Mouse (Mus musculus) liver, postnatal 0 days (tissue): ENCODE results near the gene Gpank1. TPM values are rescaled to one million over a fixed set of nuclear protein-coding genes. Genes with fewer than 3 reads are reported as not detected.

Experiments
- ATAC-seq: fragments of 200-750 bp; cut with Nextera tagmentation; 2 replicates; pipeline ENCODE4 v1.8.0; 2017; ENCODE audit warnings: mild to moderate bottlenecking, moderate library complexity
- DNase-seq: peaks from one replicate; pipeline ENCODE4 v3.0.0-alpha.2; 2016
- H3K27ac ChIP-seq: fragments of 300-500 bp; sonication (generic); 2 replicates; pipeline ENCODE4 v1.5.1; 2014; ENCODE audit warnings: antibody characterized with exemption, moderate library complexity, mild to moderate bottlenecking, low read depth
- H3K27me3 ChIP-seq: fragments of 300-500 bp; sonication (generic); 2 replicates; pipeline ENCODE4 v1.6.1; 2014; ENCODE audit warnings: low read length, control low read depth, mixed read lengths; ENCODE audit not compliant: insufficient read depth
- H3K36me3 ChIP-seq: fragments of 300-500 bp; sonication (generic); replicated peaks from 2 replicates; pipeline ENCODE4 v1.6.1; 2014; ENCODE audit warnings: mild to moderate bottlenecking, control low read depth, low read length, moderate library complexity, mixed read lengths; ENCODE audit not compliant: insufficient read depth
- H3K4me1 ChIP-seq: fragments of 300-500 bp; sonication (generic); 2 replicates; pipeline ENCODE4 v1.6.1; 2014; ENCODE audit warnings: antibody characterized with exemption, mild to moderate bottlenecking, control low read depth; ENCODE audit not compliant: insufficient read depth
- H3K4me2 ChIP-seq: fragments of 300-500 bp; sonication (generic); 2 replicates; pipeline ENCODE4 v1.6.1; 2014; ENCODE audit warnings: low read depth, mild to moderate bottlenecking, low read length, moderate library complexity, mixed read lengths
- H3K4me3 ChIP-seq: fragments of 300-500 bp; sonication (generic); 2 replicates; pipeline ENCODE4 v1.5.1; 2014; ENCODE audit warnings: low read depth, low read length
- H3K9ac ChIP-seq: fragments of 300-500 bp; sonication (generic); replicated peaks from 2 replicates; pipeline ENCODE4 v1.6.1; 2014; ENCODE audit warnings: mild to moderate bottlenecking, moderate library complexity
- H3K9me3 ChIP-seq: fragments of 300-500 bp; sonication (generic); 2 replicates; pipeline ENCODE4 v1.6.1; 2016; ENCODE audit warnings: mild to moderate bottlenecking, control low read depth, low read length, mixed read lengths
- CTCF ChIP-seq: sonication (generic); IDR thresholded peaks from 2 replicates; pipeline ENCODE4 v1.5.1; 2016; ENCODE audit warnings: antibody characterized with exemption, low read depth
- EP300 ChIP-seq: IDR thresholded peaks from 2 replicates; pipeline ENCODE4 v1.6.1; 2016; ENCODE audit warnings: antibody characterized with exemption, low read depth, mild to moderate bottlenecking
- WGBS: fragments of 180-500 bp; shearing (Covaris S2); extraction: QIAGEN DNeasy Blood & Tissue Kit; methylation state at CpG from one replicate; pipeline ENCODE4 v1.1.7; 2014; ENCODE audit not compliant: insufficient replicate concordance; 5-methylcytosine and 5-hydroxymethylcytosine counted together
- polyA plus RNA-seq: library from polyadenylated mRNA; unstranded; fragments of >200 nt; fragmentation: Nextera tagmentation; extraction: Ambion mirVana; gene quantifications from 2 replicates; pipeline ENCODE4 v1.2.1, GENCODE M21; 2015

Gpank1 gene
- polyA plus RNA-seq, 1 experiment from 2014 or later, result 9.6 TPM

DNA sequence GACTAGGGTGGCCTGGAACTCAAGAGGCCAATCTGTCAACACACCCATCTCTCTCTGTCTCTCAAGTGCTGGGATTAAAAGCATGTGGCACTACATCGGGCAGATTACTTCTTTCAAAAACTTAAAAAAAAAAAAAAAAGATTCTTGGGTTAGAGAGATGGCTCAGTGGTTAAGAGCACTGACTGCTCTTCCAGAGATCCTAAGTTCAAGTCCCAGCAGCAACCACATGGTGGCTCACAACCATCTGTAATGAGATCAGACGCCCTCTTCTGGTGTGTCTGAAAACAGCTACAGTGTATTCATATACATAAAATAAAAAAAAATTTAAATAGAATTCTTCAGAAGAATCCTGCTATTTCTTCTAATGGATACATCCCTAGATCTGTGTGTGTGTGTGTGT lies 33.1 kb upstream of the Gpank1 start:
- H3K27ac ChIP-seq, result no peak overlapping the region
- TF ChIP-seq EP300 (no peak), CTCF (peak; percentile 41; the same call in 1 of the 2 replicates)
- H3K36me3 ChIP-seq, result peaks cover 20% of the 10 kb centered on the region
- DNase-seq (no peak), ATAC-seq (no peak)
- H3K4me2 ChIP-seq, result no peak overlapping the region
- no peaks in the 10 kb centered on the region for H3K27me3 ChIP-seq
- 47% methylated on average over 2 of the region's 2 CpGs for WGBS
- no peak overlapping the region for H3K9ac ChIP-seq
- H3K4me3 ChIP-seq, result no peak overlapping the region
- no peaks in the 10 kb centered on the region for H3K9me3 ChIP-seq
- peaks cover 13% of the 10 kb centered on the region for H3K4me1 ChIP-seq

DNA sequence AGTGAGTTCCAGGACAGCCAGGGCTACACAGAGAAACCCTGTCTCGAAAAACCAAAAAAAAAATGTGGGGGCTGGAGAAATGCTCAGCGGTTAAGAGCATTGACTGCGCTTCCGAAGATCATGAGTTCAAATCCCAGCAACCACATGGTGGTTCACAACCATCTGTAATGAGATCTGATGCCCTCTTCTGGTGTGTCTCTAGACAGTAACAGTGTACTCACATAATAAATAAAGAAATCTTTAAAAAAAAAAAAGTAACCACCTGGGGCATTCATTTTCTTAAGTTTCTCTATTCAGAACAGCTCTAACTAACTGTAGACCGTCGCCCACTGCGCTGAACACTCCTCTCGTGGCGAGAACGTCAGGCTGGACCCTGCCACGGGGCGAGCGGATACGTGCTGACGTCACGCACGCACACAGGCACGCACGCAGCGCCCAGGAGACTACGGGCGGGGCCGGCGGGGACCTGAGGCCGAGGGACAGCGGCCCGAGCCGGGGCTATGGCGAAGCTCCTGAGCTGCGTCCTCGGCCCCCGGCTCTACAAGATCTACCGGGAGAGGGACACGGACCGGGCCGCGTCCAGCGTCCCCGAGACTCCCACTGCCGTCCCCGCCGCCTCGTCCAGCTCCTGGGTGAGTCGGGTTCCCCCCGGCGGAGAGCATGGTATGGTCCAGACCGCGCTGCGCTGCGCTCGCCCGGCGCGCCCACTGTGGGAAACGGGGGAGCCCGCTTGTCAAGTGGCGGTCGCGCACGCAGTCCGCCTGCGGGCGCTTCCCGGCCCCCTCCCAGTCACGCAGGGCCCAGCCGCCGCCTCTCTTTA lies 32.2 kb upstream of the Gpank1 start, which contains the start of gene Abhd16a:
Abhd16a (plus strand) TSS at position 439 of the 820 bp plus-strand sequence.
- WGBS, result 2% methylated on average over 66 of the region's 67 CpGs
- H3K9ac ChIP-seq, result peak within 1 kb of the TSS; percentile 90
- TF ChIP-seq EP300 (no peak; the same call in 1 of the 2 replicates), CTCF (peak; percentile 27; the same call in 1 of the 2 replicates)
- peaks cover 23% of the 10 kb centered on the region for H3K36me3 ChIP-seq
- peak within 1 kb of the TSS; percentile 87 for H3K4me2 ChIP-seq
- no peaks in the 10 kb centered on the region for H3K27me3 ChIP-seq
- ATAC-seq (peak; percentile 99), DNase-seq (peak; percentile 95)
- H3K4me1 ChIP-seq, result peaks cover 13% of the 10 kb centered on the region
- peak within 1 kb of the TSS; percentile 96 for H3K27ac ChIP-seq
- H3K4me3 ChIP-seq, result peak within 1 kb of the TSS; percentile 73
- no peaks in the 10 kb centered on the region for H3K9me3 ChIP-seq

DNA sequence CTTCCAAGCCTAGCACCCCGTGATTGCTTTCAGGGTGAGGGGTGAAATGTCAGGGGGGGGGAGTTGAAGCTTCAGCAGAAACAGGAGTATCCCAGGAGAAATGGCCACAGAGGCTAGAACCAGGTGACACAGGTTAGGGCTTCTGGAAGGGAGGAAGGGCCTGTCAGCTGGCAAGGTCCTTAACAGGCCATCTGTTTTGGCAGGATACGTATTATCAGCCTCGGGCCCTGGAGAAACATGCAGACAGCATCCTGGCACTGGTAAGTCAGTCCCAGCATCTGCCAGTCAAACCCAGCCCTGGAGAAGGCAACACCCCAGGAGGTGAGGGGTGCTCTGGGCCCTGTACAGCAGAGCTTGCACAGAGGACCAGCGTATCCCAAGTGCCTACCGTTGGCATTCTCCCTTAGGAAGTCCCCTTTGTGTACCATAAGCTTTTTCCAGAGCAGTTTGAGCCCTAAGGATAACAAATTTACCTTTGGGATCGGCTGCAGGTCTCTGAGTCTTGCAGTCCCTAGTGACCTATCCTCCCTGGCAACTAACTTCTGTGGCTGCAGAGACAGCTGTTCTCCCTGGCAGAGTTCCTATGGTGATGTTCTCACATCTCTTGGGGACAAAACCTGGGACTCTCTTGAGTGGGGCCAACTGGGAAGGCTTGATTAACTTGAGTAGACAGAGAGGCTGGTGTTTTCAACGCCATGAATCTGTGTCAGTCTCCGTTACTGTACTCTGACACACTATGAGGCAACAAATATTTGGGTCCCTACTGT lies 30.9 kb upstream of the Gpank1 start:
- peak; percentile 88 for TF ChIP-seq EP300
- TF ChIP-seq CTCF, result no peak
- Histone ChIP-seq H3K4me2 (peak overlapping the region; percentile 87), H3K27me3 (no peaks in the 10 kb centered on the region), H3K9ac (peak overlapping the region; percentile 90), H3K27ac (peak overlapping the region; percentile 96), H3K36me3 (peaks cover 30% of the 10 kb centered on the region), H3K9me3 (no peaks in the 10 kb centered on the region), H3K4me3 (peak overlapping the region; percentile 73), H3K4me1 (peaks cover 13% of the 10 kb centered on the region)
- WGBS, result 56% methylated on average over 8 of the region's 8 CpGs
- DNase-seq (peak; percentile 51), ATAC-seq (peak; percentile 41)

DNA sequence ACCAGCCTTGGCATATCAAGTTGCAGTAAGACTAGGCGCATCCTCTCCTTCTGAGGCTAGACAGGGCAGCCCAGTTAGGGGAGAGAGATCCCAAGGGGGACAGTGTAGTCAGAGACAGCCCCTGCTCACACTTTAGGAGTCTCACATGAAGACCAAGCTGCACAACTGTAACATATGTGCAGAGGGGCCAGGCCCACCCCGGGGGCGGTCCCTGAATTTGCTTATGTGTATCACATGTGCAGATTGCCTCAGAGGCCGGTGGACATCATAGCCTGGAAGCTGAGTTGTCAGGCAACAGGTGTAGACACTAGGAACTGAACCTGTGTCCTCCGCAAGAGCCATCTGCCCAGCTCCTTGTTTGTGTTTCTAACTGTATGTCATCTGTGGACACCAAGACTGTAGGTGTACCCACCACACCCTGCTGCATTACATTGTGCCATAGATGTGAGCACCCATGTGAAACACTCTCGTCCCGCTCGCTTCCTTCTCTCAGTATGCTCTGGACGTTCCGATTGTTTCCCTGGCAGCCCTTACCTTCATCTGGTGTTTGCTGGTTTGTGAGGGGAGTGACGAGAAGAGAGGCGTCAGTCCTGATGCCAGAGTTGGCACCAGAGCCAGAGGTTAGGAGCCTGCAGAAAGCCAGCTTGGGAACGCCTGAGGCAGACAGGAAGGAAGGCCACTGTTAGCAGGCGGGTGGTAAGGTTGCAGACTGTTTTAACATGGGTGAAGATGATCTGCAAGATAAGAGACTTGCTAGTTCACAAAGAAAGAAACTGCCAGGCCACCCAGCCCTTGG lies 28.7 kb upstream of the Gpank1 start:
- Histone ChIP-seq H3K4me3 (no peak overlapping the region), H3K4me1 (peaks cover 10% of the 10 kb centered on the region), H3K4me2 (no peak overlapping the region), H3K27me3 (no peaks in the 10 kb centered on the region), H3K27ac (no peak overlapping the region), H3K9ac (no peak overlapping the region), H3K9me3 (no peaks in the 10 kb centered on the region), H3K36me3 (peaks cover 47% of the 10 kb centered on the region)
- ATAC-seq, result no peak
- no peak for DNase-seq
- WGBS, result 84% methylated on average over 14 of the region's 14 CpGs
- no peak for TF ChIP-seq CTCF
- TF ChIP-seq EP300, result no peak

DNA sequence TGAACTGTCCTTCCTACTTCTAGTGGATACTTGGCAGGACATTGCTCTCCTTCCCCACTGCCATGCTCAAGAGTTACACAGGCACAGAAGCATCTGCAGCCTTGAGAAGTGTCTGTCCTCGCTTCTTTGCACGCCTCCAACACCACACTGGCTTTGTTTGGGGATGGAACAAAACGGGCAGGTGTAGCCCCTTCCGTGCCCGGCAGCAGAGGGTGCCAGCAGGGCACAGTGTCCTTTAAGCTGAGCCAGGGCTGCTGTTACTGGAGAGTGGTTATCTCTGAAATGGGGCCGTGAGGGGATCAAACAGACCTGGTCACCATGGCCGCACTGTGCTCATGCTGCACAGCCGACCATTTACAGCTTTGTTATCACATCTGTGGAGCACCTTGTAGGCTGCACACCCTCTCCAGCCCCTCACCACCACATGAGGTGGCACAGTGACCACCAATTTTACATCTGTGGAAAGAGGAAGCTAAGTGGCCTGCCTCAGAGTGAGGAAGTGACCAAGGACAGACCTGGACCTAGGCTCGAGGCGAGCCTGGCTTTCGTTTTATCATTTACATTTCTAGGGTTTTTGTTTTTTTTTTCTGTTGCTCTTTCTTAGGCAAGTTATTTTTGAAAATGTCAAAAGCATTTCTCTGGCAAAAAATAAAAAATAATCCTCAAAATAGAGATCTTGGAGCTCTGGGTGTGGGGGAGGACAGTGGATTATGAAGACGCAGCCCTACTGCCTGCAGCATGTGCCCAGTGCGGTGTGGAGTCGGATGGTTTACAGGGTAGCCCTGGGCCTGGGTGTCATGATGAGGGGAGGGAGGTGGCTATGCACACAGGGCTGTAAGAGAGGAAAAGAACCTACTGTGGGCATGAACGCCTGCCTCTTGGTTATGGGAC lies 26.5 kb upstream of the Gpank1 start:
- Histone ChIP-seq H3K9me3 (no peaks in the 10 kb centered on the region), H3K4me3 (no peak overlapping the region), H3K4me2 (no peak overlapping the region), H3K27ac (no peak overlapping the region), H3K27me3 (no peaks in the 10 kb centered on the region), H3K4me1 (peaks cover 10% of the 10 kb centered on the region), H3K36me3 (peaks cover 62% of the 10 kb centered on the region), H3K9ac (no peak overlapping the region)
- ATAC-seq (no peak), DNase-seq (no peak)
- TF ChIP-seq EP300, result no peak
- TF ChIP-seq CTCF, result no peak
- WGBS, result 83% methylated on average over 15 of the region's 15 CpGs
